Mouse (Mus musculus) ES-E14 (cell line): ENCODE results near the gene Adcy5.

Experiments
- MAFK ChIP-seq: IDR thresholded peaks from 2 replicates; pipeline ENCODE4 v1.6.1; 2014; ENCODE audit warnings: mild to moderate bottlenecking, low read depth, low read length, inconsistent platforms; ENCODE audit not compliant: insufficient read depth
- ZC3H11A ChIP-seq: IDR thresholded peaks from 2 replicates; pipeline ENCODE4 v1.6.1; 2012; ENCODE audit warnings: low read depth, mild to moderate bottlenecking, inconsistent platforms, low read length, borderline replicate concordance

- TF ChIP-seq MAFK = no peak
- TF ChIP-seq ZC3H11A = no peak
Measured at GRCm38 (mm10) chr16:35270945-35271344, 116.3 kb downstream of the Adcy5 start.
